Mouse (Mus musculus) C2C12 (cell line): ENCODE data around the gene Dao. TPM values are rescaled to one million over a fixed set of nuclear protein-coding genes. Genes with fewer than 3 reads are reported as not detected.

Experiments
- H3K27me3 ChIP-seq: one replicate; pipeline ENCODE4 v1.6.1; 2011; ENCODE audit not compliant: control insufficient read depth, insufficient read depth, insufficient read length
- H3K36me3 ChIP-seq: one replicate; pipeline ENCODE4 v1.6.1; 2011; ENCODE audit not compliant: control insufficient read depth, insufficient read depth
- H3K4me3 ChIP-seq: one replicate; pipeline ENCODE4 v1.5.1; 2011; ENCODE audit warnings: mild to moderate bottlenecking, control low read depth; ENCODE audit not compliant: poor library complexity, insufficient read depth, severe bottlenecking
- H3K79me2 ChIP-seq: one replicate; pipeline ENCODE4 v1.6.1; 2011; ENCODE audit not compliant: control insufficient read depth, insufficient read depth
- H3K79me3 ChIP-seq: one replicate; pipeline ENCODE4 v1.6.1; 2011; ENCODE audit warnings: low read depth, control low read depth
- H3ac ChIP-seq: one replicate; pipeline ENCODE3; 2011; ENCODE audit warnings: low read depth; ENCODE audit not compliant: control insufficient read depth, insufficient read length
- CEBPB ChIP-seq: IDR thresholded peaks from one replicate; pipeline ENCODE4 v1.6.1; 2011; ENCODE audit warnings: low read depth, mild to moderate bottlenecking, control low read depth, moderate library complexity
- CTCF ChIP-seq: IDR thresholded peaks from one replicate; pipeline ENCODE4 v1.5.1; 2011; ENCODE audit not compliant: control insufficient read depth, insufficient read depth, insufficient read length
- FOSL1 ChIP-seq: IDR thresholded peaks from one replicate; pipeline ENCODE4 v1.8.0; 2011; ENCODE audit warnings: mild to moderate bottlenecking, low read length; ENCODE audit not compliant: poor library complexity, insufficient read depth, severe bottlenecking
- MAX ChIP-seq: IDR thresholded peaks from one replicate; pipeline ENCODE4 v1.6.1; 2011; ENCODE audit warnings: mild to moderate bottlenecking, control low read depth
- MYOD1 ChIP-seq: IDR thresholded peaks from one replicate; pipeline ENCODE4 v1.6.1; 2011; ENCODE audit warnings: low read depth; ENCODE audit not compliant: control insufficient read depth, insufficient read length
- MYOG ChIP-seq: IDR thresholded peaks from one replicate; pipeline ENCODE4 v1.6.1; 2011; ENCODE audit not compliant: control insufficient read depth, insufficient read length; ENCODE audit errors: extremely low read depth
- USF1 ChIP-seq: IDR thresholded peaks from one replicate; pipeline ENCODE4 v1.6.1; 2011; ENCODE audit warnings: low read depth, mild to moderate bottlenecking, control low read depth, moderate library complexity
- polyA plus RNA-seq: library from polyadenylated mRNA; unstranded; fragments of >200 nt; fragmentation: generic; extraction: Trizol; gene quantifications from one replicate; pipeline ENCODE4 v1.2.1, GENCODE M21; 2012; ENCODE audit warnings: missing spikeins

Gene Dao
- polyA plus RNA-seq, 1 experiment: not detected

GRCm38 (mm10) chr5:114052246-114052761, 48.8 kb downstream of the Dao start:
- no peaks in the 10 kb centered on the region for H3K79me2 ChIP-seq
- H3K27me3 ChIP-seq: peaks cover 21% of the 10 kb centered on the region
- no peak overlapping the region for H3ac ChIP-seq
- no peaks in the 10 kb centered on the region for H3K79me3 ChIP-seq
- H3K4me3 ChIP-seq: no peak overlapping the region
- peak; percentile 74 for TF ChIP-seq CTCF
- TF ChIP-seq CEBPB: no peak
- H3K36me3 ChIP-seq: no peaks in the 10 kb centered on the region

- TF ChIP-seq MYOD1 (no peak), MYOG (no peak), USF1 (no peak), FOSL1 (no peak), CTCF (no peak), CEBPB (no peak), MAX (no peak)
- no peaks in the 10 kb centered on the region for H3K79me3 ChIP-seq
- no peak overlapping the region for H3K4me3 ChIP-seq
- no peak overlapping the region for H3ac ChIP-seq
- H3K27me3 ChIP-seq: peaks cover 15% of the 10 kb centered on the region
- no peaks in the 10 kb centered on the region for H3K79me2 ChIP-seq
- no peaks in the 10 kb centered on the region for H3K36me3 ChIP-seq
Measured at GRCm38 (mm10) chr5:114057129-114057731, 53.7 kb downstream of the Dao start.

GRCm38 (mm10) chr5:114061675-114062074, 58.2 kb downstream of the Dao start:
- TF ChIP-seq MYOG (no peak), MYOD1 (no peak), CTCF (no peak), CEBPB (no peak)
- no peaks in the 10 kb centered on the region for H3K36me3 ChIP-seq
- H3K27me3 ChIP-seq: peaks cover 28% of the 10 kb centered on the region
- no peaks in the 10 kb centered on the region for H3K79me3 ChIP-seq
- no peak overlapping the region for H3K4me3 ChIP-seq
- H3K79me2 ChIP-seq: no peaks in the 10 kb centered on the region
- no peak overlapping the region for H3ac ChIP-seq

- Histone ChIP-seq H3K79me3 (no peaks in the 10 kb centered on the region), H3K79me2 (no peaks in the 10 kb centered on the region), H3ac (no peak overlapping the region), H3K36me3 (no peaks in the 10 kb centered on the region), H3K27me3 (peaks cover 36% of the 10 kb centered on the region), H3K4me3 (no peak overlapping the region)
- TF ChIP-seq USF1 (no peak), FOSL1 (no peak), MYOD1 (no peak), CTCF (no peak), CEBPB (no peak), MYOG (no peak), MAX (no peak)
Measured at GRCm38 (mm10) chr5:114063958-114064357, 60.5 kb downstream of the Dao start.

- H3K27me3 ChIP-seq: peaks cover 36% of the 10 kb centered on the region
- TF ChIP-seq FOSL1 (no peak), CEBPB (no peak), CTCF (no peak), MYOD1 (no peak), MYOG (no peak), MAX (no peak), USF1 (no peak)
Measured at GRCm38 (mm10) chr5:114065161-114065560, 61.7 kb downstream of the Dao start, which contains the start of gene Usp30. Gene Usp30, plus strand, starts transcription at chr5:114065461.

GRCm38 (mm10) chr5:114066601-114067000, 63.1 kb downstream of the Dao start:
- H3K79me3 ChIP-seq: no peaks in the 10 kb centered on the region
- TF ChIP-seq FOSL1: no peak
- TF ChIP-seq CEBPB: no peak
- TF ChIP-seq MAX: no peak
- no peak for TF ChIP-seq MYOD1
- no peak for TF ChIP-seq CTCF
- no peak for TF ChIP-seq MYOG
- no peak for TF ChIP-seq USF1
- no peaks in the 10 kb centered on the region for H3K79me2 ChIP-seq
- no peak overlapping the region for H3ac ChIP-seq
- H3K27me3 ChIP-seq: peaks cover 34% of the 10 kb centered on the region
- H3K36me3 ChIP-seq: no peaks in the 10 kb centered on the region
- H3K4me3 ChIP-seq: no peak overlapping the region

More at GRCm38 (mm10) chr5:114065161-114065560, 61.7 kb downstream of the Dao start, which contains the start of gene Usp30:
- no peaks in the 10 kb centered on the region for H3K36me3 ChIP-seq
- no peak within 1 kb of the TSS for H3K4me3 ChIP-seq
- no peaks in the 10 kb centered on the region for H3K79me2 ChIP-seq
- no peak within 1 kb of the TSS for H3ac ChIP-seq
- H3K79me3 ChIP-seq: no peaks in the 10 kb centered on the region
